Mouse (Mus musculus): ENCODE results near the gene Lmln.
"Not testable (repeated sequence)": the region's sequence is repeated elsewhere in the genome, so short reads cannot be mapped to it uniquely, and the experiment has no call there.

Gene Lmln

GRCm38 (mm10) chr16:33141758-33142280 lies 79.5 kb downstream of the Lmln start:
- no peak for DNase-seq

DNA sequence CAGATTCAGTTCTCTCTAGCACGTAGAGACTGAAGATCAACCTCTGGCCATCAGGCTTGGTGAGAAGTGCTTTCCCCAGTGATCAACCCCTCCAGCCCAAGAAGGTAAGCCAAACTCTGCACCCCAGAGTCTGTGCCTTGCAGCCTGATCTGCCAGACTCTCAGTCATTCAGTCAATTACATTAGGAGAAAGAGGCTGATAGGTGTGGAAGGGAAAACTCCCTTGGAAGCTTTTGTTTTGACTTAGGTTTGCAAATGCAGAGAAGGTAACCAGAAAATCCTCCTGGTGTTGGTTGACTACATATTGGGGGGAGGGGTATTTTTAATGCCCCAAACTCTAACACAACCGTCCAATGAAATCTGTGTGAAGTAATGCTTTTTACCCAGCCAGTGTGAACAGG lies 81.1 kb downstream of the Lmln start:
- no peak for DNase-seq

- no peak for DNase-seq
Measured at GRCm38 (mm10) chr16:33146185-33146584, 83.9 kb downstream of the Lmln start.

DNA sequence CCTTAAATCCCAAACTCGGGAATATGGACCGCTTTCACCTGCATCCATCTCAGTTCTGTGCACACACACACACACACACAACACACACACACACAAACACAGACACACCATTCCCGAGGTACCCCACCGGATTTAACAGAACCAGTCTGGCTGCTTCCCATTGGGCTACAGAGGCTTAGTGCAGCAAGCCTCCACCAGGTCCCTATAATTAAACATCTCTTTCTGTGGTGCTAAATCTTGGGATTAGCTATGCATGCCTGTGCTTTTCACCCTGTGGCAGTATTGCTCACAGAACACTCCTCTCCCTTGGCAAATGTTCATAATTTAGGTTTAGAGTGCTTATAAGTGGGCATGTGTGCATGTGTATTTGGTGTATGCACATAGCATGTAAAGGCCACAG lies 85.8 kb downstream of the Lmln start:
- DNase-seq = peak; percentile 33

DNA sequence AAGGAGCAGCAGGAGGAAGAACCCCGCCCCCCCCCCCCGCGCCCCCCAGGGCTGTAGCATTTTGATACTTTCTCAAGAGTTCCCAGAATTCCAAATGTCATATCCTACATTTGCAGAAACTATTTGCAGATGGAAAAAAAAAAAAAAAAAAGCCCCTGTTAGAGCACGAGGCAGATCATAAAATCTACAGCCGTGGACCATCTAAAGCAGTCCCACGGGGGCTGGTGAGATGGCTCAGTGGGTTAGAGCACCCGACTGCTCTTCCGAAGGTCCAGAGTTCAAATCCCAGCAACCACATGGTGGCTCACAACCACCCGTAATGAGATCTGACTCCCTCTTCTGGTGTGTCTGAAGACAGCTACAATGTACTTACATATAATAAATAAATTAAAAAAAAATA lies 88.6 kb downstream of the Lmln start:
- DNase-seq = not testable (repeated sequence)

GRCm38 (mm10) chr16:33151558-33151957 lies 89.2 kb downstream of the Lmln start:
- no peak for DNase-seq

- DNase-seq = no peak
Measured at GRCm38 (mm10) chr16:33154992-33155391, 92.7 kb downstream of the Lmln start.

DNA sequence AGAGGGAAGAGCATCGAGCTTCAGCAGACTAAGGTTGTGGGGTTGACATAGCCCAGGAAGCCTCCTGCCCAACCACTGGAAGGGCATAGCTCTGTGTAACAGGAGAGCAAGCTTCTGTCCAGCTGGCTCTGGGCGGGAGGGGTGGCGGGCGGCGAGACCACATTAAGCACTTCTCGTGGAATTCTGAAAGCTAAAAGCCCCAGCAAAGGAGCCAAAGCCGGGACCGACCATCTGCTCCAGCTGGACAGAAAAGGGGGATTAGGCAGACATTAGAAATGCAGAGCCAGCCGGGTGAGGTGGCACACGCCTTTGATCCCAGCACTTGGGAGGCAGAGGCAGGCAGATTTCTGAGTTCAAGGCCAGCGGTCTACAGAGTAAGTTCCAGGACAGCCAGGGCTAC lies 95.7 kb downstream of the Lmln start:
- DNase-seq = no peak

- DNase-seq = no peak
Measured at GRCm38 (mm10) chr16:33158590-33159071, 96.3 kb downstream of the Lmln start.

- DNase-seq = no peak
Measured at GRCm38 (mm10) chr16:33159363-33159762, 97.0 kb downstream of the Lmln start.

DNA sequence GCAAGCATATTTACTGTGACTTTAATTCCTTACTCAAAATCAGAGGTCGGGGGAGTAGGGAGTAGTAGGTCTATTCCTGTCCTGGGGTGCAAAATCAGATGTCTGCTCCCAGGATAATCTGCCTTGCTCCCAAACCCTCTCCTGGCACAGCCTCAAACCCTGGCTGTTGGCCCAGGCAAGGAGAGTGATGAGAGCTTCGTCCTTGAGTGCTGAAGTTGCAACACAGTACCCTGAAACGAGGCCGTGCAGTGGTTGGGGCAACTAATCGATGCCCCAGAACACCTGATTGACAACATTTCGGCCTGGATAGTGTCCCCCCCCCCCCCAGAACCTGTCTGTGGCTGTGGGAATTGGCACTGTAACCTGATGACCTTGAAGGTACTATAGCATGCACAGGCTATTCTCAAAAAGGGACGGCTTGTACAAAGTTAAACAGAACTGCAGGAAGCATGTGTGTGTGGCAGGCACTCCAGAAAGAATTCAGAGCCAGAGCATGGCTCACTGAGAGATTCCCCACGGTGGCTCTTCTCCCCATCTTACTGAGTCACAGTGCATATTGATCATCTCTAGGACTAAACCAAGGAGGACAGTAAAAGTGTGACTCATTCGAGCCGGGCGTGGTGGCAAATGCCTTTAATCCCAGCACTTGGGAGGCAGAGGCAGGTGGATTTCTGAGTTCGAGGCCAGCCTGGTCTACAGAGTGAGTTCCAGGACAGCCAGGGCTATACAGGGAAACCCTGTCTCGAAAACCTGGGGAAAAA lies 101.2 kb downstream of the Lmln start:
- no peak for DNase-seq

DNA sequence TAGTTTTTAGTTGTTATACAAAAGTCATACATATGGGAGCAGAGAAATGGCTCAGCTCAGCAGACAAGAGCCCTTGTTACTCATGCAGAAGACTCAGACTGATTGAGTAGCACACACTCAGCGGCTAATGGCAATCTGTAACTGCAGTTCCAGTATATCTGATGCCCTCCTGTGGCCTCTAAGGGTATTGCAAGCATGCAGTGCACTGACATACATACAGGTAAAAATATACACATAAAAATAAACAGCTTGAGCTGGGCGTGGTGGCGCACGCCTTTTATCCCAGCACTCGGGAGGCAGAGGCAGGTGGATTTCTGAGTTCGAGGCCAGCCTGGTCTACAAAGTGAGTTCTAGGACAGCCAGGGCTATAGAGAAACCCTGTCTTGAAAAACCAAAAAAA lies 104.0 kb downstream of the Lmln start:
- not testable (repeated sequence) for DNase-seq

- DNase-seq = no peak
Measured at GRCm38 (mm10) chr16:33167537-33167936, 105.2 kb downstream of the Lmln start.

- DNase-seq = no peak
Measured at GRCm38 (mm10) chr16:33169471-33170034, 107.2 kb downstream of the Lmln start.

DNA sequence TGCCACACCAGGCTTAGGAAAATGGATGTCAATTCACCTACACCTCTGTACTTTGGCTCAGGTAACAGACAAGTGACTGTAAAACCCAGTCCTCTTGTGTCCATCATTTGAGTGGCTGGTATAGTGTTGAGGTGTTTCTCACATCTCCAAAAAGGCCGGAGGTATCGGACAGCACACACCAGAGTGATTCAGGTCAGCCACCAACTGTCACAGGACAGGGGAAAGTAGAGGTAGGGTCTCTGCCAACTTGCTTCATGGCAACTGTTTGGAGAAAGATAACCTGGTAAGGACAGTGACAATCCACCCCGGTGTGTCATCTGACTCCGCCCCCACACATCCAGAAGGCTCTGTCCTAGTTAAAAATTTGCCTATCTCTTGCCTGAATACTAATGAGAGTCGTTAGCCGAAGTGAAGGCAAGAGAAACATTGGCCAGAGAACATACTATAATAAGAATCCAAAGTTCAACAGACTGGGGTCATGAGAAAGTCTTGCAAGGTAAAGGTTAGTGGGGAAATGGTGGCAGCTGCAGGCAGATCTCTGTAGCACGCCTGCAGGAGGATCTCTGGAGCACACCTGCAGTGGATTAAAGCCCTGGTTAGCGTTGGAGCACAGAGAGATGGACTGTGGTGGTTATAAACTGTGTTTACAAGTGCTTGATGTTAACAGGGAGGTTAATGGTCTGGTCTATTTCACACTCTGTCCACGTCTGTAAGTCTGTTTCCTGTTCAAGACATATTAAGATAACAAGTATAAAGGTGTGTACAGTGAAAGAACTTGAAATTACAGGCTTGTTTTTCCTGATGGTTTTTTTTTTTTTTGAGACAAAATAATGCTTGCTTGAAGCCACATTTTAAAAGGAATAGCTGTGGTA lies 108.6 kb downstream of the Lmln start:
- DNase-seq = peak; percentile 72

DNA sequence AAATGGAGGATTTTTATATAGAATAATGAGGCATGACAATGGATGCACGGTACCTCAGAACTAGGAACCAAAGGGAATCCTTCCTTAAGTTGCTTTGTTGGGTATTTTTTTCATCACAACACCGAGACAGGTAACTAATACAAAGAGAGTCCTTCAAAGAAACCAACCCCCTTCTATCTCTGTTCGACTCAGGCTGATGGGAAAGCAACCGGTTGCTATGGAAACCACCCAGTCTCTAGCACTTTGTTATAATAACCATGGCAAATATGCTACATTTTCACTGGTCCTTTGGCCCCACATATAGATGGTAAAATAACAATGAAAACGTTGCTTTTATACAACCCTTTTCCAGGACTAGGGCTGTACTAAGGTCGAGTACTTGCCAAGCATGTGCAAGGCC lies 109.5 kb downstream of the Lmln start:
- DNase-seq = no peak

- no peak for DNase-seq
Measured at GRCm38 (mm10) chr16:33173151-33173550, 110.8 kb downstream of the Lmln start.

GRCm38 (mm10) chr16:33174695-33175094 lies 112.4 kb downstream of the Lmln start:
- no peak for DNase-seq

- DNase-seq = not testable (repeated sequence)
Measured at GRCm38 (mm10) chr16:33176831-33177230, 114.5 kb downstream of the Lmln start.
